Mouse (Mus musculus) G1E (cell line): ENCODE data around the gene Pdgfc.

Experiments
- CTCF ChIP-seq: IDR thresholded peaks from 2 replicates; pipeline ENCODE4 v1.5.1; 2012; ENCODE audit warnings: low read depth, low read length, inconsistent platforms, mixed read lengths
- GATA1 ChIP-seq: IDR thresholded peaks from 2 replicates; pipeline ENCODE4 v1.6.1; 2012; ENCODE audit warnings: borderline replicate concordance, low read length, inconsistent platforms, mixed read lengths
- POLR2AphosphoS5 ChIP-seq: IDR thresholded peaks from 2 replicates; pipeline ENCODE4 v1.6.1; 2012; ENCODE audit warnings: low read depth, low read length, inconsistent platforms; ENCODE audit not compliant: insufficient replicate concordance

- no peak for TF ChIP-seq CTCF
- TF ChIP-seq GATA1 = no peak
- no peak for TF ChIP-seq POLR2AphosphoS5
These were observed 6.9 kb upstream of the Pdgfc start for GRCm38 (mm10) chr3:81029321-81029720.
